Mouse (Mus musculus) hindbrain, postnatal 0 days (tissue): ENCODE measurements at regions not wholly inside any gene's neighbourhood (a gene's known extent, or its start where the extent isn't known, plus 50 kb on each side); places are given as distances from the start of the nearest gene placed in this dataset.

Source experiments
- ATAC-seq: fragments of 200-750 bp; cut with Nextera tagmentation; 2 replicates; pipeline ENCODE4 v1.8.0; 2017; ENCODE audit warnings: mild to moderate bottlenecking, moderate TSS enrichment, moderate library complexity
- DNase-seq: peaks from one replicate; pipeline ENCODE4 v3.0.0-alpha.2; 2015; ENCODE audit warnings: low spot score
- H3K27ac ChIP-seq: fragments of 300-500 bp; sonication (generic); 2 replicates; pipeline ENCODE4 v1.5.1; 2014; ENCODE audit warnings: mild to moderate bottlenecking
- H3K27me3 ChIP-seq: fragments of 300-500 bp; sonication (generic); 2 replicates; pipeline ENCODE4 v1.6.1; 2014; ENCODE audit warnings: low read length, mixed read lengths; ENCODE audit not compliant: insufficient read depth
- H3K36me3 ChIP-seq: fragments of 300-500 bp; sonication (generic); 2 replicates; pipeline ENCODE4 v1.6.1; 2014; ENCODE audit warnings: low read length, mixed read lengths; ENCODE audit not compliant: insufficient read depth
- H3K4me1 ChIP-seq: fragments of 300-500 bp; sonication (generic); 2 replicates; pipeline ENCODE4 v1.6.1; 2014; ENCODE audit warnings: antibody characterized with exemption, low read length, mixed read lengths; ENCODE audit not compliant: insufficient read depth
- H3K4me2 ChIP-seq: fragments of 300-500 bp; sonication (generic); 2 replicates; pipeline ENCODE4 v1.6.1; 2014; ENCODE audit warnings: low read depth, mild to moderate bottlenecking, low read length, moderate library complexity, mixed read lengths
- H3K4me3 ChIP-seq: fragments of 300-500 bp; sonication (generic); 2 replicates; pipeline ENCODE4 v1.5.1; 2014; ENCODE audit warnings: low read length
- H3K9ac ChIP-seq: fragments of 300-500 bp; sonication (generic); replicated peaks from 2 replicates; pipeline ENCODE4 v1.6.1; 2014; ENCODE audit warnings: mild to moderate bottlenecking, low read length, moderate library complexity, mixed read lengths
- H3K9me3 ChIP-seq: fragments of 300-500 bp; sonication (generic); 2 replicates; pipeline ENCODE4 v1.6.1; 2016; ENCODE audit warnings: low read length, mixed read lengths
- CTCF ChIP-seq: IDR thresholded peaks from 2 replicates; pipeline ENCODE4 v1.5.1; 2016; ENCODE audit warnings: antibody characterized with exemption, control low read depth, low read depth
- WGBS: fragments of 180-500 bp; shearing (Covaris S2); extraction: QIAGEN DNeasy Blood & Tissue Kit; methylation state at CpG from one replicate; pipeline ENCODE4 v1.1.7; 2014; 5-methylcytosine and 5-hydroxymethylcytosine counted together

- Histone ChIP-seq H3K27me3 (no peaks in the 10 kb centered on the region), H3K27ac (no peak overlapping the region), H3K4me1 (no peaks in the 10 kb centered on the region), H3K36me3 (no peaks in the 10 kb centered on the region), H3K4me2 (no peak overlapping the region), H3K9me3 (no peaks in the 10 kb centered on the region), H3K9ac (no peak overlapping the region), H3K4me3 (no peak overlapping the region)
- ATAC-seq (no peak), DNase-seq (no peak)
- WGBS = 43% methylated on average over 3 of the region's 3 CpGs
- TF ChIP-seq CTCF = no peak
Measured at GRCm38 (mm10) chr16:97234321-97234720, 63.8 kb upstream of the Dscam start.

- H3K4me1 ChIP-seq = no peaks in the 10 kb centered on the region
- H3K9ac ChIP-seq = no peak overlapping the region
- 78% methylated on average over 5 of the region's 5 CpGs for WGBS
- H3K27ac ChIP-seq = no peak overlapping the region
- TF ChIP-seq CTCF = no peak
- no peaks in the 10 kb centered on the region for H3K9me3 ChIP-seq
- H3K27me3 ChIP-seq = no peaks in the 10 kb centered on the region
- no peak for ATAC-seq
- H3K4me3 ChIP-seq = no peak overlapping the region
- no peaks in the 10 kb centered on the region for H3K36me3 ChIP-seq
- no peak for DNase-seq
- H3K4me2 ChIP-seq = no peak overlapping the region
Measured at GRCm38 (mm10) chr16:97239626-97240025, 69.1 kb upstream of the Dscam start.

GRCm38 (mm10) chr16:97240085-97240484, 69.5 kb upstream of the Dscam start:
- Histone ChIP-seq H3K27ac (no peak overlapping the region), H3K9ac (no peak overlapping the region), H3K4me1 (no peaks in the 10 kb centered on the region), H3K4me3 (no peak overlapping the region), H3K36me3 (no peaks in the 10 kb centered on the region), H3K27me3 (no peaks in the 10 kb centered on the region), H3K4me2 (no peak overlapping the region), H3K9me3 (no peaks in the 10 kb centered on the region)
- DNase-seq (no peak), ATAC-seq (no peak)
- 83% methylated on average over 7 of the region's 7 CpGs for WGBS
- TF ChIP-seq CTCF = no peak

DNA sequence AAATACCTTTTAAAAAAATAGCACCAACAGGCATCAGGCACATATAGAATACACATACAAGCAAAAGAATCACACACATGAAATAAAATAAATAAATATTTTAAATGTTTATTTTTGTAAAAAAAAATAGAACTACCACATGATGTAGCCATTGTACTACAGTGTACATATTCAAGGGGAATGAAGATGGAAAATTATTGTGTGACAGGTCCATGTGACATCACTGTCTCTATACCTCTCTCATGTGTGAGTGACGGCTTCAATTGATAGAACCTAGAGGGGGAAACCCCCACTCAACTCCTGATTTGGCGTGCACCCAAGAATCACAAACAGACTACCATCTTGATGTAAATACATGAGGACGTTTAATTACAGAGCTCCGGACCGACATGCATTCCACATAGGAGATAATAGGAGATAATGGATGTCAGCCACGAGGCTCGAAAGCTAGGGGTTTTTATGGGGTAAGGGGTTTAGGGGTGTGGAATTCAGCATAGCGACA, 70.4 kb upstream of the Dscam start:
- H3K9me3 ChIP-seq = no peaks in the 10 kb centered on the region
- H3K9ac ChIP-seq = no peak overlapping the region
- H3K4me3 ChIP-seq = no peak overlapping the region
- TF ChIP-seq CTCF = no peak
- ATAC-seq = no peak
- WGBS = 67% methylated on average over 8 of the region's 8 CpGs
- no peak for DNase-seq
- no peaks in the 10 kb centered on the region for H3K27me3 ChIP-seq
- H3K36me3 ChIP-seq = no peaks in the 10 kb centered on the region
- no peaks in the 10 kb centered on the region for H3K4me1 ChIP-seq
- no peak overlapping the region for H3K4me2 ChIP-seq
- H3K27ac ChIP-seq = no peak overlapping the region

DNA sequence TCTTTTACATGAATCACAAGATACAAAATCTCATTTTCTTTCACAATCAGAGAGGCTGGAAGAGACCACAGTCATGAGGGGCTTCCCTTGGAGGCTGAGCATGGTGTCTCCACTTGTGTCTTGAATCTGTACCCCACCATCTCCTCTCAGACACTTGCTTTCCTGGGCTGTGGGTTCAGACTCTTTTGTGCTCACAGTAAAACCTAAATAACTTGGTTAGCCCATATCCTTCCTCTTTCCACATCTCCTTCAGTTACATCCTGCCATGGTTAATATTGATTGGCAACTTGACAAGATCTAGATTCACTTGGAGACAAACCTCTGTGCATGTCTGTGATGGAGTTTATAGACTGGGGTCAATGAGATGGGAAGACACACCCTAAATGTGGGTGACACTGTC, 71.1 kb upstream of the Dscam start:
- H3K9me3 ChIP-seq = no peaks in the 10 kb centered on the region
- H3K27me3 ChIP-seq = no peaks in the 10 kb centered on the region
- no peak for DNase-seq
- ATAC-seq = no peak
- H3K27ac ChIP-seq = no peak overlapping the region
- TF ChIP-seq CTCF = no peak
- H3K4me1 ChIP-seq = no peaks in the 10 kb centered on the region
- no peak overlapping the region for H3K4me2 ChIP-seq
- no peak overlapping the region for H3K9ac ChIP-seq
- no peaks in the 10 kb centered on the region for H3K36me3 ChIP-seq
- no peak overlapping the region for H3K4me3 ChIP-seq

DNA sequence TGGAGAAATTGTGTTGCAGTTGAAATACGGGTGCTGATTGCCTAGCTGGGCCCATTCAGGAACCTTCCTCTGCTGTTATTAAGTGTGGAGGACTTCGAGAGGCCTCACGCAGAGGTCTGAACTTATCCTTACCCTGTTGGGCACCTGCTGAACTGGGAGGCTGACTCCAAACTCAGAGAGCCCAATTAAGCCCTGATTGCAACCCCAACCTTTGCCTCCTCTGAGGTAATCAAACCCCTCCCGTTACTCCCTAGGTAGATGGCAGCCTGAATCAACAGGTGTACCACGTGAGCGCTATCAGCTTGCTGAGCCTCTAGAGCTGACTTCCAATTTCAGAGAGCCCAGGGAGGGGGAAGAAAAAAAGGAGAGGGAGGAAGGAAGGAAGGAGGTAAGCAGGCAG, 79.9 kb upstream of the Dscam start:
- DNase-seq (no peak), ATAC-seq (no peak)
- 79% methylated on average over 6 of the region's 6 CpGs for WGBS
- Histone ChIP-seq H3K27me3 (no peaks in the 10 kb centered on the region), H3K4me1 (no peaks in the 10 kb centered on the region), H3K36me3 (no peaks in the 10 kb centered on the region), H3K9me3 (no peaks in the 10 kb centered on the region), H3K4me3 (no peak overlapping the region), H3K9ac (no peak overlapping the region), H3K27ac (no peak overlapping the region), H3K4me2 (no peak overlapping the region)
- no peak for TF ChIP-seq CTCF

DNA sequence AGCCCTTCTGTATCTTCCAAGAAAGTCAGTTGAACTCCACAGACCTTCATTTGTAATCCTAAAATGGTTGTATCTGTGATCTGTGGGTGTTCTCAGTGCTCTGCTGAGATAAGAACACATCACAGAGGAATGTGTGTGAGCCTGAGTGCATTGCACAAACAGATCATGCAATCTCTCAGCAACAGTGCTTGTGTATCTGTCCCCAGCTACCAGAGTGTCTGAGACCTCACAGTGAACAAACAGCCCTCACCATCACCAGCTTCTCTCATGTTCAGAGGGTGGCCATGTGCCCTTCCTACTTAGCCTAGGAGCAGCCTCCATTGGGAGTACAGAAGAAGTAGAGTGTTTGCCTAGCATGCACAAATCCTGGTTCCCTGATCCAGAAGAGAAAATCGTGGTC, 82.0 kb upstream of the Dscam start:
- Histone ChIP-seq H3K27me3 (no peaks in the 10 kb centered on the region), H3K9ac (no peak overlapping the region)
- 97% methylated on average over 1 of the region's 1 CpGs for WGBS

More for the DNA sequence above, 82.0 kb upstream of the Dscam start:
- no peak for DNase-seq
- Histone ChIP-seq H3K4me2 (no peak overlapping the region), H3K9me3 (no peaks in the 10 kb centered on the region), H3K27ac (0 out of 2 replicates have a peak overlapping the region, but pooled peaks have one; percentile 55), H3K4me1 (no peaks in the 10 kb centered on the region), H3K36me3 (no peaks in the 10 kb centered on the region), H3K4me3 (no peak overlapping the region)
- no peak for TF ChIP-seq CTCF
- no peak for ATAC-seq
